Mouse (Mus musculus): ENCODE results near the gene Ppil6. TPM values are rescaled to one million over a fixed set of nuclear protein-coding genes. Genes with fewer than 3 reads are reported as not detected.

Ppil6 gene
- polyA plus RNA-seq, 1 experiment from 2014 or later: 3.1 TPM

- no peak overlapping the region for H3K4me2 ChIP-seq (replicated peaks; ENCODE audit: low read depth, low read length)
- no peak overlapping the region for H3K9ac ChIP-seq (ENCODE audit: low read depth, low read length)
- 0 out of 2 replicates have a peak, but pooled peaks have one; percentile 39 for ATAC-seq (ENCODE audit: low FRiP score, low TSS enrichment)
- no peaks in the 10 kb centered on the region for H3K4me1 ChIP-seq (ENCODE audit: control insufficient read depth, insufficient read depth, low read length)
- H3K4me3 ChIP-seq (ENCODE audit: low read length): no peak overlapping the region
- no peaks in the 10 kb centered on the region for H3K27me3 ChIP-seq (ENCODE audit: control insufficient read depth, insufficient read depth, low read length)
- H3K9me3 ChIP-seq (ENCODE audit: control insufficient read depth, low read length): peaks cover 6% of the 10 kb centered on the region
- no peaks in the 10 kb centered on the region for H3K36me3 ChIP-seq (ENCODE audit: control insufficient read depth, insufficient read depth, low read length)
- H3K27ac ChIP-seq (ENCODE audit: low read depth, low read length): no peak overlapping the region
- 38% methylated on average over 13 of the region's 13 CpGs for WGBS
These were observed 56.3 kb downstream of the Ppil6 start for GRCm38 (mm10) chr10:41546396-41547165.

- no peak overlapping the region for H3K4me2 ChIP-seq (replicated peaks; ENCODE audit: low read depth, low read length)
- ATAC-seq (ENCODE audit: low FRiP score, low TSS enrichment): no peak
- H3K4me3 ChIP-seq (ENCODE audit: low read length): no peak overlapping the region
- H3K9me3 ChIP-seq (ENCODE audit: control insufficient read depth, low read length): peaks cover 6% of the 10 kb centered on the region
- peaks cover 6% of the 10 kb centered on the region; the same call in 1 of the 2 replicates for H3K4me1 ChIP-seq (ENCODE audit: control insufficient read depth, insufficient read depth, low read length)
- no peak overlapping the region for H3K9ac ChIP-seq (ENCODE audit: low read depth, low read length)
- 75% methylated on average over 7 of the region's 7 CpGs for WGBS
- H3K27ac ChIP-seq (ENCODE audit: low read depth, low read length): no peak overlapping the region
- no peaks in the 10 kb centered on the region for H3K27me3 ChIP-seq (ENCODE audit: control insufficient read depth, insufficient read depth, low read length)
- no peaks in the 10 kb centered on the region for H3K36me3 ChIP-seq (ENCODE audit: control insufficient read depth, insufficient read depth, low read length)
These were observed 60.5 kb downstream of the Ppil6 start for GRCm38 (mm10) chr10:41550711-41551110.

GRCm38 (mm10) chr10:41552319-41552718 lies 62.1 kb downstream of the Ppil6 start:
- H3K27ac ChIP-seq (ENCODE audit: low read depth, low read length): peak overlapping the region; percentile 19; the same call in 1 of the 2 replicates
- ATAC-seq (ENCODE audit: low FRiP score, low TSS enrichment): no peak
- H3K4me3 ChIP-seq (ENCODE audit: low read length): no peak overlapping the region
- H3K36me3 ChIP-seq (ENCODE audit: control insufficient read depth, insufficient read depth, low read length): no peaks in the 10 kb centered on the region
- no peak overlapping the region for H3K9ac ChIP-seq (ENCODE audit: low read depth, low read length)
- no peak overlapping the region for H3K4me2 ChIP-seq (replicated peaks; ENCODE audit: low read depth, low read length)
- no peaks in the 10 kb centered on the region for H3K27me3 ChIP-seq (ENCODE audit: control insufficient read depth, insufficient read depth, low read length)
- H3K9me3 ChIP-seq (ENCODE audit: control insufficient read depth, low read length): peaks cover 6% of the 10 kb centered on the region
- H3K4me1 ChIP-seq (ENCODE audit: control insufficient read depth, insufficient read depth, low read length): peaks cover 6% of the 10 kb centered on the region; the same call in 1 of the 2 replicates
- 47% methylated on average over 3 of the region's 3 CpGs for WGBS

GRCm38 (mm10) chr10:41552847-41553589 lies 62.8 kb downstream of the Ppil6 start:
- ATAC-seq (ENCODE audit: low FRiP score, low TSS enrichment): peak; percentile 92
- 46% methylated on average over 14 of the region's 14 CpGs for WGBS
- H3K27ac ChIP-seq (ENCODE audit: low read depth, low read length): 0 out of 2 replicates have a peak overlapping the region, but pooled peaks have one; percentile 19

GRCm38 (mm10) chr10:41553711-41554110 lies 63.5 kb downstream of the Ppil6 start:
- 65% methylated on average over 4 of the region's 4 CpGs for WGBS
- Histone ChIP-seq H3K9me3 (ENCODE audit: control insufficient read depth, low read length) (peaks cover 6% of the 10 kb centered on the region), H3K9ac (ENCODE audit: low read depth, low read length) (no peak overlapping the region), H3K4me2 (replicated peaks; ENCODE audit: low read depth, low read length) (no peak overlapping the region), H3K36me3 (ENCODE audit: control insufficient read depth, insufficient read depth, low read length) (no peaks in the 10 kb centered on the region), H3K4me1 (ENCODE audit: control insufficient read depth, insufficient read depth, low read length) (peaks cover 6% of the 10 kb centered on the region; the same call in 1 of the 2 replicates), H3K27me3 (ENCODE audit: control insufficient read depth, insufficient read depth, low read length) (no peaks in the 10 kb centered on the region), H3K27ac (ENCODE audit: low read depth, low read length) (no peak overlapping the region), H3K4me3 (ENCODE audit: low read length) (no peak overlapping the region)
- ATAC-seq (ENCODE audit: low FRiP score, low TSS enrichment): no peak

More at GRCm38 (mm10) chr10:41552847-41553589, 62.8 kb downstream of the Ppil6 start:
- peaks cover 6% of the 10 kb centered on the region; the same call in 1 of the 2 replicates for H3K4me1 ChIP-seq (ENCODE audit: control insufficient read depth, insufficient read depth, low read length)
- no peak overlapping the region for H3K4me3 ChIP-seq (ENCODE audit: low read length)
- no peak overlapping the region; the same call in 1 of the 2 replicates for H3K4me2 ChIP-seq (replicated peaks; ENCODE audit: low read depth, low read length)
- H3K36me3 ChIP-seq (ENCODE audit: control insufficient read depth, insufficient read depth, low read length): no peaks in the 10 kb centered on the region
- peaks cover 6% of the 10 kb centered on the region for H3K9me3 ChIP-seq (ENCODE audit: control insufficient read depth, low read length)
- H3K27me3 ChIP-seq (ENCODE audit: control insufficient read depth, insufficient read depth, low read length): no peaks in the 10 kb centered on the region
- H3K9ac ChIP-seq (ENCODE audit: low read depth, low read length): no peak overlapping the region

GRCm38 (mm10) chr10:41555081-41555480 lies 64.8 kb downstream of the Ppil6 start:
- peaks cover 3% of the 10 kb centered on the region; the same call in 1 of the 2 replicates for H3K9me3 ChIP-seq (ENCODE audit: control insufficient read depth, low read length)
- no peak overlapping the region for H3K27ac ChIP-seq (ENCODE audit: low read depth, low read length)
- ATAC-seq (ENCODE audit: low FRiP score, low TSS enrichment): no peak
- no peak overlapping the region for H3K4me2 ChIP-seq (replicated peaks; ENCODE audit: low read depth, low read length)
- H3K4me3 ChIP-seq (ENCODE audit: low read length): no peak overlapping the region
- no peak overlapping the region for H3K9ac ChIP-seq (ENCODE audit: low read depth, low read length)
- 78% methylated on average over 3 of the region's 3 CpGs for WGBS
- H3K27me3 ChIP-seq (ENCODE audit: control insufficient read depth, insufficient read depth, low read length): no peaks in the 10 kb centered on the region
- peaks cover 6% of the 10 kb centered on the region; the same call in 1 of the 2 replicates for H3K4me1 ChIP-seq (ENCODE audit: control insufficient read depth, insufficient read depth, low read length)
- no peaks in the 10 kb centered on the region for H3K36me3 ChIP-seq (ENCODE audit: control insufficient read depth, insufficient read depth, low read length)

GRCm38 (mm10) chr10:41558401-41558800 lies 68.2 kb downstream of the Ppil6 start:
- Histone ChIP-seq H3K9ac (ENCODE audit: low read depth, low read length) (no peak overlapping the region), H3K27ac (ENCODE audit: low read depth, low read length) (no peak overlapping the region), H3K27me3 (ENCODE audit: control insufficient read depth, insufficient read depth, low read length) (no peaks in the 10 kb centered on the region), H3K4me1 (ENCODE audit: control insufficient read depth, insufficient read depth, low read length) (no peaks in the 10 kb centered on the region), H3K9me3 (ENCODE audit: control insufficient read depth, low read length) (peaks cover 9% of the 10 kb centered on the region; the same call in 1 of the 2 replicates), H3K4me3 (ENCODE audit: low read length) (no peak overlapping the region), H3K4me2 (replicated peaks; ENCODE audit: low read depth, low read length) (no peak overlapping the region), H3K36me3 (ENCODE audit: control insufficient read depth, insufficient read depth, low read length) (no peaks in the 10 kb centered on the region)
- 94% methylated on average over 1 of the region's 1 CpGs for WGBS
- ATAC-seq (ENCODE audit: low FRiP score, low TSS enrichment): no peak

- H3K4me1 ChIP-seq (ENCODE audit: control insufficient read depth, insufficient read depth, low read length): no peaks in the 10 kb centered on the region
- no peak overlapping the region for H3K4me2 ChIP-seq (replicated peaks; ENCODE audit: low read depth, low read length)
- ATAC-seq (ENCODE audit: low FRiP score, low TSS enrichment): no peak
- no peaks in the 10 kb centered on the region for H3K36me3 ChIP-seq (ENCODE audit: control insufficient read depth, insufficient read depth, low read length)
- no peak overlapping the region for H3K27ac ChIP-seq (ENCODE audit: low read depth, low read length)
- no peak overlapping the region for H3K9ac ChIP-seq (ENCODE audit: low read depth, low read length)
- peaks cover 9% of the 10 kb centered on the region; the same call in 1 of the 2 replicates for H3K9me3 ChIP-seq (ENCODE audit: control insufficient read depth, low read length)
- H3K4me3 ChIP-seq (ENCODE audit: low read length): no peak overlapping the region
- WGBS: 94% methylated on average over 10 of the region's 10 CpGs
- H3K27me3 ChIP-seq (ENCODE audit: control insufficient read depth, insufficient read depth, low read length): no peaks in the 10 kb centered on the region
These were observed 71.6 kb downstream of the Ppil6 start for GRCm38 (mm10) chr10:41561701-41562395.
